Mouse (Mus musculus) small intestine, adult 2 months (tissue): ENCODE data around the gene Bmp8a. TPM values are rescaled to one million over a fixed set of nuclear protein-coding genes. Genes with fewer than 3 reads are reported as not detected.

Experiments used
- H3K27ac ChIP-seq: fragments of 200-500 bp; 2 replicates; pipeline ENCODE4 v1.5.1; 2012; ENCODE audit warnings: low read depth, low read length, control low read depth, inconsistent platforms; ENCODE audit not compliant: insufficient read depth
- H3K27me3 ChIP-seq: fragments of 200-500 bp; 2 replicates; pipeline ENCODE4 v1.6.1; 2012; ENCODE audit warnings: mild to moderate bottlenecking, moderate library complexity, low read length, inconsistent platforms; ENCODE audit not compliant: control insufficient read depth, insufficient read depth
- H3K36me3 ChIP-seq: fragments of 200-500 bp; 2 replicates; pipeline ENCODE4 v1.6.1; 2012; ENCODE audit warnings: mild to moderate bottlenecking, low read length, control low read depth, inconsistent platforms; ENCODE audit not compliant: control insufficient read depth, insufficient read depth
- H3K4me1 ChIP-seq: fragments of 200-500 bp; 2 replicates; pipeline ENCODE4 v1.6.1; 2012; ENCODE audit warnings: low read length, inconsistent platforms, mixed read lengths; ENCODE audit not compliant: control insufficient read depth, insufficient read depth, insufficient read length
- H3K4me3 ChIP-seq: fragments of 200-500 bp; 2 replicates; pipeline ENCODE4 v1.5.1; 2012; ENCODE audit warnings: low read depth, mild to moderate bottlenecking, control low read depth, inconsistent platforms, low read length, moderate library complexity
- CTCF ChIP-seq: fragments of 200-500 bp; IDR thresholded peaks from 2 replicates; pipeline ENCODE4 v1.5.1; 2012; ENCODE audit warnings: low read depth, mild to moderate bottlenecking, control low read depth, inconsistent platforms, low read length, moderate library complexity, mixed read lengths; ENCODE audit not compliant: insufficient replicate concordance, insufficient read length; ENCODE audit errors: extremely low read depth
- POLR2A ChIP-seq: fragments of 200-500 bp; IDR thresholded peaks from 2 replicates; pipeline ENCODE4 v1.6.1; 2012; ENCODE audit warnings: low read depth, mild to moderate bottlenecking, control low read depth, inconsistent platforms, low read length, moderate library complexity
- WGBS: fragments of 180-500 bp; shearing (Covaris S2); methylation state at CpG from one replicate; pipeline ENCODE4 v1.1.7; 2018; 5-methylcytosine and 5-hydroxymethylcytosine counted together
- polyA plus RNA-seq: library from polyadenylated mRNA; depleted of rRNA; stranded (reverse); fragments of >200 nt; gene quantifications from 2 replicates; pipeline ENCODE4 v1.2.3, GENCODE M21; 2012

Gene Bmp8a
- polyA plus RNA-seq, 1 experiment: 72.2 TPM

DNA sequence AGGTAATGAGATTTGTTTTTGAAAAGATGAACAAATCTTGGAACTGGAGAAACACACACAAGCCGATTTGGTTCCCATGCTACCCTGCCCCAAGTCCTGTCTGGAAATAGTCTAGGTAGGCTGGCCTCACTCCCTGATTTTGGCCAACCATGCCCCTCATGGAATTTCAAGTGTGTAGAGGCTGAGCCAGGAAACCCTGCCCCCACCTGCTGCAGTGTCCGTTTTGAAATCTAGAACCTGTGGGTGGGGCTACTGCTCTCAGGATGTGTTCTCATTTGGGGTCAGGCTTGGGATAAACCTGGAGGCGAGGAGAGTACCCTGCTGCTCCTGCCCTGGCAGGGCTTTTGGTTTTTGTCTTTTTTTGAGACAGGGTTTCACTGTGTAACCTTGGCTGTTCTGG is 34.8 kb downstream of the Bmp8a start:
- Histone ChIP-seq H3K36me3 (no peaks in the 10 kb centered on the region), H3K4me3 (no peak overlapping the region), H3K4me1 (no peaks in the 10 kb centered on the region), H3K27ac (no peak overlapping the region), H3K27me3 (no peaks in the 10 kb centered on the region)
- TF ChIP-seq POLR2A (no peak), CTCF (no peak)
- 54% methylated on average over 3 of the region's 3 CpGs for WGBS

DNA sequence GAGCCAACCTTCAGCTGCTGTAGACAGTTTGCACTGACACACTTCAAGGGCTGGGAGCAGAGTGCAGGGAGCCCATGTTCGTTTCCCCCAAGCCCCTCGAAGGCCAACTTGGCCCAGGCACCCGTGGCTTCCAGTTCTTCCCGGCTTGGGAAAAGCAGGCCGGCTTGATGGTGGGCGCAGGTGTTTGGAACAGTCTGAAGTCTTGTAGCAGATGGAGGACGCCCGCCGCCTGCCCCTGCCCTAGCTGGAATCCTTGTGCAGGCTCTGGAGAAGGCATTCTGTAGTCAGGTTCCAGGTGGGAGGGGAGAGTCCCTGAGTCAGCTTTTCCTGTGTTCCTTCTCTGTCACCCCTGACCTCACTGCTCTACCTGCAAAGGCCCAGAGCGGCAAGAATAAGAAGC is 36.1 kb downstream of the Bmp8a start:
- H3K4me3 ChIP-seq: no peak overlapping the region
- no peaks in the 10 kb centered on the region for H3K27me3 ChIP-seq
- TF ChIP-seq CTCF: no peak
- TF ChIP-seq POLR2A: no peak
- H3K4me1 ChIP-seq: no peaks in the 10 kb centered on the region
- H3K36me3 ChIP-seq: peaks cover 8% of the 10 kb centered on the region
- 89% methylated on average over 10 of the region's 10 CpGs for WGBS
- H3K27ac ChIP-seq: no peak overlapping the region

DNA sequence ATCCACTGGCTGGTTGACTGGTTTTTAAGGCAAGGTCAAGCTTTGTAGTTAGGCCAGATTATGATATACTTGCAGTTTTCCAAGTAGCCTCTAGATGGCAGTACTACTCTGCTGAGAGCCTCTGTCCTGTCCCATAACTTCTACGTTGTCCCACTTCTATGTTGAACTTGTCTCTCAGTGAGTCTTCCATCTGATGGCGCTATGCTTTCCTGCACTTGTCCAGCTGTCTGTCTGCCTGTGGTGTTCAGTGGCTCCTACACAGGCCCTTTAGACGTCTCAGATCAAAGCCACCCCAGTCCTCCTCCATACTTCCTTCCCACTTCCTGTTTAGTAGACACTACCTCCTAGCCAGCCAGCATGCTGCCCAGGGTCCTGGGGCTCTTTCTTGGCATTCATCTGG is 37.3 kb downstream of the Bmp8a start:
- Histone ChIP-seq H3K27ac (no peak overlapping the region), H3K27me3 (no peaks in the 10 kb centered on the region), H3K36me3 (peaks cover 10% of the 10 kb centered on the region), H3K4me3 (no peak overlapping the region), H3K4me1 (no peaks in the 10 kb centered on the region)
- TF ChIP-seq POLR2A: no peak
- TF ChIP-seq CTCF: peak; percentile 48; the same call in 1 of the 2 replicates
- WGBS: 17% methylated on average over 3 of the region's 3 CpGs

DNA sequence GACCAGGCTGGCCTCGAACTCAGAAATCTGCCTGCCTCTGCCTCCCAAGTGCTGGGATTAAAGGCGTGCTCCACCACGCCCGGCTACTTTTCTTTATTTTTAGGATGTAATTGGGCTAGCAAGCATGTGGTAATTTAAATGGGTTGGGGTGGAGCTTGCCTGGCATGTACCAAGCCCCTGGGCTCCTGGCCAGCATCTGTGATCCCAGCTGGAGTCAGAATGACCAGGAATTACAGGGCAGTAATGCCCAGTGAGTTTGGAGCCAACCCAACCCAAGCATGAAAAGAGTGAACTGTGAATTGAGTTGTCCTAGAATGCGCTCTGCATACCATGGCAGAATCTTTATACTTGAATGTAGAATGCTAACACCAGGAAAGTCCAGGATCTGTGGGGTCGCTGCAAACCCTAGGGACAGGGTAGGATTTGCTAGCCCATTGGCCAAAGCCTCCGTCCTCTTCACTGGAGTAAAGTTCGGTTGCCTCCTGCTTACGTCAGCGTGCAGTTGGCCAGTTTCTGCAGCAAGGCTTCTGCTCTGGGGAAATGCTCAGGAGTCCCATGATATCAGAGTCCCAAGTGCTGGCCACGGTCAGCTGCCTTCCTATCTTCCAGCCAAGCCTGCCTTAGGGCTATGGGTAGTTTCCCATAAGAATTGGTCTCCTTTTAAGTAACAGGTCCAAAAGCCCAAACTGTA is 43.9 kb downstream of the Bmp8a start:
- Histone ChIP-seq H3K36me3 (peaks cover 65% of the 10 kb centered on the region), H3K4me3 (no peak overlapping the region), H3K27me3 (no peaks in the 10 kb centered on the region), H3K4me1 (no peaks in the 10 kb centered on the region), H3K27ac (no peak overlapping the region)
- TF ChIP-seq CTCF: no peak
- TF ChIP-seq POLR2A: no peak
- WGBS: 89% methylated on average over 11 of the region's 11 CpGs

DNA sequence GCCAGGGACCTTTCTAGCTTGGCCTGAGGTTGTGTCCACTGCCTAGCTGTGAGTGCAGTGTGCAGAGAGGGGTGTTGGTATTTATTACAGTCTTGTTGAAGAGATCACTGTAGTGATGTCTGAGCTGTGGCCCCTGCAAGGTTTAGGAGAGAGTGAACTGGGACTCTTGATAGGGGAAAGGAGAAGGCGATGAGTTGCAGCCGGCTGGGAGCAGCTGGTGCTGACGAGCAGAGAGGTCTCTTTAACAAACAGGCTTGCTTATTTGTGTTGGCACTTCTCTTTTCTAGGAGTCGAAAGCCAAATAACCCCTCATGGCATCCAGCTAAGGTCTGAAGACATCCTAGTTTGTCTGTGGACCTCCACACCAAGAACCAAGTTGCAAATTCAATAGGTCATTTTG is 44.8 kb downstream of the Bmp8a start:
- Histone ChIP-seq H3K4me3 (no peak overlapping the region), H3K36me3 (peaks cover 71% of the 10 kb centered on the region), H3K4me1 (no peaks in the 10 kb centered on the region), H3K27me3 (no peaks in the 10 kb centered on the region), H3K27ac (no peak overlapping the region)
- TF ChIP-seq CTCF (no peak), POLR2A (no peak)
- 84% methylated on average over 4 of the region's 4 CpGs for WGBS

DNA sequence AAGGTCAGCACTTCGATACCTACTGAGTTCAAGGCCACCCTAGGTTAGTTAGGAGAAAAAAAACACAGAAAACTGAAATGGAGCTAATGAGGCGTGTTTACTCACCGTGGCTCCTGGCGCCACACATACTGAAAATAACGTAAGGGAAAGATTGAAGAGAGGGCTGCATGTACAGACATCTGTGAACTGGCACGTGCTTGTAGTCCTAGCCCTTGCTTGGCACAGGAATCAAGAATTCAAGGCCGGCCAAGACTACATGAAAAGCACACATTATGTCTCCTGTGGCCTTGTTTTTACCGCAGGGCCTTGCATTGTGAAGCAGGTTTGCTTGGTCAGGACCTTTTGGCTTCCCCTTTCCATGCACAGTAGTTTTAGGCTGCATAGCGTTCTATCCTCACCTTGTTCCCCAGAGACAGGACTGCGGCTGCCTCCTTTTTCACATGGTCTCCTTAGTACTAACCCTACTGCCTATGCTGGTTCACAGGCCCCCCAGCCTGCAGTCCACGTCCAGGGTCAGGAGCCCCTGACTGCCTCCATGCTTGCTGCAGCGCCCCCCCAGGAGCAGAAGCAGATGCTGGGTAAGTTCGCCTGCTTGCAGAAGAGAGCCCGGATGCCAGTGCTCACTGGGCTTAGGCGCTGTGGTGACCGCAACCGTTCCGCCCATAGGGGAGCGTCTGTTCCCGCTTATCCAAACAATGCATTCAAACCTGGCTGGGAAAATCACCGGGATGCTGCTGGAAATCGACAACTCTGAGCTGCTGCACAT is 45.7 kb downstream of the Bmp8a start:
- Histone ChIP-seq H3K4me3 (no peak overlapping the region), H3K27ac (no peak overlapping the region), H3K27me3 (no peaks in the 10 kb centered on the region), H3K4me1 (no peaks in the 10 kb centered on the region), H3K36me3 (peaks cover 74% of the 10 kb centered on the region)
- TF ChIP-seq CTCF: no peak
- no peak for TF ChIP-seq POLR2A
- 93% methylated on average over 22 of the region's 22 CpGs for WGBS

DNA sequence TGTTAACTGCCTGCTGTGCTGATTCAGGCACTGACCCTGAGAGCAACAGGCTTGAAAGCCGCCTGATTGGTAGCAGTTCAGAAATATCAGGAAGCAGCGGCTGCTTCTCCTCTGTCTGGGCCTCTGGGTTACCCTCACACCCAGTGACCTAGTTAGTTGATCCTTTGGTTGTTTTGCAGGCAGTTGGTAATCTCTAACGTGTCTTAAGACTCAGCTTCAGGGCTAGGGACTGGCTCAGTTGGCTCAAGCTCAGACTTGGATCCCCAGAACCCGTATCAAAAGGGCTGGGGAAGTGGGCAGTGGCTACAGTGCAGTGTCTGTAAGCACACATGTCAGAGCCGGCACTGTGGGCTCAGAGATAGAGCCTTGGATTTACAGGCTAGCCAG is 46.9 kb downstream of the Bmp8a start:
- TF ChIP-seq CTCF (no peak), POLR2A (no peak)
- H3K27ac ChIP-seq: no peak overlapping the region
- H3K4me3 ChIP-seq: no peak overlapping the region
- H3K27me3 ChIP-seq: no peaks in the 10 kb centered on the region
- peaks cover 82% of the 10 kb centered on the region for H3K36me3 ChIP-seq
- no peaks in the 10 kb centered on the region for H3K4me1 ChIP-seq
- WGBS: 89% methylated on average over 5 of the region's 5 CpGs
